Mouse (Mus musculus) G1E (cell line): ENCODE results near the gene A930017K11Rik. TPM values are rescaled to one million over a fixed set of nuclear protein-coding genes. Genes with fewer than 3 reads are reported as not detected.
A peak's percentile ranks its signal among the peaks of the same experiment; 100 is the strongest.

Source experiments
- ATAC-seq: 2 replicates; pipeline ENCODE4 v1.8.0; 2016; ENCODE audit warnings: mild to moderate bottlenecking; ENCODE audit not compliant: insufficient number of reproducible peaks, poor library complexity, low FRiP score, severe bottlenecking; ENCODE audit errors: extremely low read depth
- DNase-seq: peaks from one replicate; pipeline ENCODE4 v3.0.0; 2012; ENCODE audit warnings: low spot score
- H3K27me3 ChIP-seq: 2 replicates; pipeline ENCODE4 v1.6.1; 2012; ENCODE audit warnings: mild to moderate bottlenecking, low read length, inconsistent platforms; ENCODE audit not compliant: insufficient read depth
- H3K36me3 ChIP-seq: replicated peaks from 2 replicates; pipeline ENCODE3; 2012; ENCODE audit warnings: mild to moderate bottlenecking, inconsistent platforms
- H3K4me1 ChIP-seq: 2 replicates; pipeline ENCODE4 v1.6.1; 2012; ENCODE audit warnings: low read depth, low read length, inconsistent platforms, mixed read lengths; ENCODE audit not compliant: insufficient read depth
- H3K4me3 ChIP-seq: 2 replicates; pipeline ENCODE4 v1.5.1; 2012; ENCODE audit warnings: low read depth, mild to moderate bottlenecking, inconsistent platforms, low read length, moderate library complexity, mixed read lengths
- H3K9me3 ChIP-seq: replicated peaks from 2 replicates; pipeline ENCODE4 v1.6.1; 2012; ENCODE audit warnings: inconsistent platforms
- CTCF ChIP-seq: IDR thresholded peaks from 2 replicates; pipeline ENCODE4 v1.5.1; 2012; ENCODE audit warnings: low read depth, low read length, inconsistent platforms, mixed read lengths
- GATA1 ChIP-seq: IDR thresholded peaks from 2 replicates; pipeline ENCODE4 v1.6.1; 2012; ENCODE audit warnings: borderline replicate concordance, low read length, inconsistent platforms, mixed read lengths
- GATA2 ChIP-seq: IDR thresholded peaks from 2 replicates; pipeline ENCODE4 v1.6.1; 2012; ENCODE audit warnings: low read depth, low read length, inconsistent platforms, borderline replicate concordance
- POLR2AphosphoS5 ChIP-seq: IDR thresholded peaks from 2 replicates; pipeline ENCODE4 v1.6.1; 2012; ENCODE audit warnings: low read depth, low read length, inconsistent platforms; ENCODE audit not compliant: insufficient replicate concordance
- TAL1 ChIP-seq: conservative IDR thresholded peaks from 2 replicates; pipeline ENCODE4 v1.6.1; 2012; ENCODE audit warnings: low read depth, low read length, inconsistent platforms, mixed read lengths
- polyA plus RNA-seq: library from polyadenylated mRNA; stranded (reverse); fragments of >175 nt; gene quantifications from 2 replicates; pipeline ENCODE4 v1.2.3, GENCODE M21; 2012
- total RNA-seq, 2 experiments: library from RNA; stranded (forward) in 1 of 2; stranded (reverse) in 1 of 2; fragments of 200-1000 nt in 1 of 2; fragments of >200 nt in 1 of 2; fragmentation: Nextera tagmentation in 1 of 2; gene quantifications; 2 replicates each; pipeline ENCODE4 v1.2.3; 2014 to 2017

Gene A930017K11Rik
- total and polyA plus RNA-seq, 3 experiments, result 0.07 TPM; not detected in 2

- peak; percentile 99 for DNase-seq
- peaks cover 41% of the 10 kb centered on the region for H3K4me1 ChIP-seq
- peak overlapping the region; percentile 99 for H3K4me3 ChIP-seq
- TF ChIP-seq GATA2, result no peak
- no peak for TF ChIP-seq CTCF
- no peak for TF ChIP-seq GATA1
- TF ChIP-seq POLR2AphosphoS5, result no peak
- no peak for TF ChIP-seq TAL1
- peaks cover 53% of the 10 kb centered on the region for H3K36me3 ChIP-seq
- peak; percentile 90 for ATAC-seq
- H3K27me3 ChIP-seq, result no peaks in the 10 kb centered on the region
- no peaks in the 10 kb centered on the region for H3K9me3 ChIP-seq
Observed at GRCm38 (mm10) chr17:25919786-25920642, 32.4 kb downstream of the A930017K11Rik start.

GRCm38 (mm10) chr17:25919144-25919785 is 33.1 kb downstream of the A930017K11Rik start, which contains the start of gene Rab40c:
Rab40c (minus strand) TSS chr17:25919727.
- Histone ChIP-seq H3K4me3 (peak within 1 kb of the TSS; percentile 99), H3K36me3 (peaks cover 53% of the 10 kb centered on the region), H3K27me3 (no peaks in the 10 kb centered on the region), H3K9me3 (no peaks in the 10 kb centered on the region), H3K4me1 (peaks cover 48% of the 10 kb centered on the region)
- ATAC-seq (no peak), DNase-seq (peak; percentile 37)
- TF ChIP-seq GATA1 (no peak), TAL1 (no peak), CTCF (no peak), GATA2 (no peak), POLR2AphosphoS5 (no peak)

- H3K27me3 ChIP-seq, result no peaks in the 10 kb centered on the region
- no peak for TF ChIP-seq CTCF
- no peak for TF ChIP-seq TAL1
- TF ChIP-seq GATA2, result no peak
- no peak for TF ChIP-seq GATA1
- TF ChIP-seq POLR2AphosphoS5, result no peak
- peaks cover 56% of the 10 kb centered on the region for H3K36me3 ChIP-seq
- DNase-seq, result no peak
- no peak for ATAC-seq
- H3K4me3 ChIP-seq, result peak overlapping the region; percentile 99
- no peaks in the 10 kb centered on the region for H3K9me3 ChIP-seq
- H3K4me1 ChIP-seq, result peaks cover 59% of the 10 kb centered on the region
Observed at GRCm38 (mm10) chr17:25918037-25918750, 34.2 kb downstream of the A930017K11Rik start.

- Histone ChIP-seq H3K4me3 (no peak overlapping the region), H3K9me3 (no peaks in the 10 kb centered on the region), H3K4me1 (peaks cover 59% of the 10 kb centered on the region), H3K27me3 (no peaks in the 10 kb centered on the region), H3K36me3 (peaks cover 57% of the 10 kb centered on the region)
- DNase-seq (no peak), ATAC-seq (no peak)
- TF ChIP-seq CTCF, result no peak
- TF ChIP-seq GATA2, result no peak
- no peak for TF ChIP-seq TAL1
Observed at GRCm38 (mm10) chr17:25916931-25917647, 35.3 kb downstream of the A930017K11Rik start.

GRCm38 (mm10) chr17:25914295-25914694 is 38.1 kb downstream of the A930017K11Rik start:
- no peak overlapping the region for H3K4me3 ChIP-seq
- no peaks in the 10 kb centered on the region for H3K9me3 ChIP-seq
- H3K36me3 ChIP-seq, result peaks cover 72% of the 10 kb centered on the region
- TF ChIP-seq POLR2AphosphoS5, result no peak
- TF ChIP-seq GATA2, result no peak
- TF ChIP-seq TAL1, result no peak
- DNase-seq, result no peak
- no peaks in the 10 kb centered on the region for H3K27me3 ChIP-seq
- H3K4me1 ChIP-seq, result peaks cover 55% of the 10 kb centered on the region
- ATAC-seq, result no peak

GRCm38 (mm10) chr17:25913877-25914275 is 38.5 kb downstream of the A930017K11Rik start:
- no peak for DNase-seq
- H3K9me3 ChIP-seq, result no peaks in the 10 kb centered on the region
- no peaks in the 10 kb centered on the region for H3K27me3 ChIP-seq
- peaks cover 51% of the 10 kb centered on the region for H3K4me1 ChIP-seq
- no peak overlapping the region for H3K4me3 ChIP-seq
- ATAC-seq, result no peak; the same call in 1 of the 2 replicates
- H3K36me3 ChIP-seq, result peaks cover 72% of the 10 kb centered on the region
- TF ChIP-seq GATA2, result no peak
- no peak for TF ChIP-seq TAL1
- no peak for TF ChIP-seq POLR2AphosphoS5
- no peak for TF ChIP-seq GATA1
- TF ChIP-seq CTCF, result no peak
